Mouse (Mus musculus) heart, adult 2 months (tissue): ENCODE measurements around the gene Palm. TPM values are rescaled to one million over a fixed set of nuclear protein-coding genes. Genes with fewer than 3 reads are reported as not detected.

Experiments used
- DNase-seq, 2 experiments: peaks; one replicate each; pipeline ENCODE4 v3.0.0; 2021
- H3K27ac ChIP-seq: fragments of 200-600 bp; 2 replicates; pipeline ENCODE4 v1.8.1; 2022
- H3K27me3 ChIP-seq: fragments of 200-500 bp; 2 replicates; pipeline ENCODE4 v1.6.1; 2012; ENCODE audit warnings: mild to moderate bottlenecking, low read length, inconsistent platforms, mixed read lengths; ENCODE audit not compliant: control insufficient read depth, insufficient read depth
- H3K36me3 ChIP-seq: fragments of 200-500 bp; 2 replicates; pipeline ENCODE4 v1.6.1; 2012; ENCODE audit warnings: low read length, inconsistent platforms; ENCODE audit not compliant: control insufficient read depth, insufficient read depth
- H3K4me1 ChIP-seq: fragments of 200-500 bp; 2 replicates; pipeline ENCODE4 v1.6.1; 2011; ENCODE audit warnings: low read length; ENCODE audit not compliant: control insufficient read depth, insufficient read depth
- H3K4me3 ChIP-seq: fragments of 200-600 bp; 2 replicates; pipeline ENCODE4 v1.8.1; 2022
- H3K79me2 ChIP-seq: fragments of 200-500 bp; replicated peaks from 2 replicates; pipeline ENCODE4 v1.6.1; 2012; ENCODE audit warnings: mild to moderate bottlenecking, inconsistent platforms, low read length, moderate library complexity, mixed read lengths; ENCODE audit not compliant: control insufficient read depth, insufficient read depth
- H3K9ac ChIP-seq: fragments of 200-500 bp; 2 replicates; pipeline ENCODE4 v1.6.1; 2012; ENCODE audit warnings: low read depth, mild to moderate bottlenecking, control low read depth, inconsistent platforms, low read length, mixed read lengths
- CTCF ChIP-seq: fragments of 200-600 bp; IDR thresholded peaks from 2 replicates; pipeline ENCODE4 v1.8.1; 2022; ENCODE audit warnings: antibody characterized with exemption, mild to moderate bottlenecking, moderate library complexity
- EP300 ChIP-seq: fragments of 200-500 bp; IDR thresholded peaks from 2 replicates; pipeline ENCODE4 v1.6.1; 2011; ENCODE audit warnings: low read depth, low read length, control low read depth; ENCODE audit not compliant: insufficient read depth
- POLR2A ChIP-seq: fragments of 200-500 bp; IDR thresholded peaks from 2 replicates; pipeline ENCODE4 v1.6.1; 2011; ENCODE audit warnings: mild to moderate bottlenecking, low read depth, low read length, control low read depth; ENCODE audit not compliant: insufficient read depth
- WGBS: fragments of 180-500 bp; shearing (Covaris S2); methylation state at CpG from one replicate; pipeline ENCODE4 v1.1.7; 2018; 5-methylcytosine and 5-hydroxymethylcytosine counted together
- intact Hi-C: fragments of 180-260 bp; cut with DNase I; formaldehyde crosslinking; loops from one replicate; pipeline ENCODE4 v1.15.1; 2025
- polyA plus RNA-seq: library from polyadenylated mRNA; depleted of rRNA; stranded (reverse); fragments of >200 nt; gene quantifications from 2 replicates; pipeline ENCODE4 v1.2.3, GENCODE M21; 2012
- total RNA-seq, 2 experiments: library from RNA; stranded (reverse); gene quantifications; 2 replicates each; pipeline ENCODE4 v1.2.3; 2021

Gene Palm
- total and polyA plus RNA-seq, 3 experiments: 31.4 to 55.6 (median 51.4) TPM

- Histone ChIP-seq H3K9ac (no peak overlapping the region), H3K36me3 (no peaks in the 10 kb centered on the region), H3K27ac (no peak overlapping the region), H3K79me2 (no peaks in the 10 kb centered on the region), H3K4me3 (no peak overlapping the region), H3K4me1 (peaks cover 3% of the 10 kb centered on the region), H3K27me3 (no peaks in the 10 kb centered on the region)
- DNase-seq: peak; percentile 75 to 85
- intact Hi-C loops: loop anchor here (1.0 to 5.0 kb wide), 4 partner anchors 32 to 122 kb away; no protein-coding TSS in a partner anchor
- TF ChIP-seq EP300 (peak; percentile 90; the same call in 1 of the 2 replicates), CTCF (peak; percentile 90), POLR2A (no peak)
- 18% methylated on average over 9 of the region's 9 CpGs for WGBS
Measured at GRCm38 (mm10) chr10:79834769-79835398, 41.5 kb downstream of the Palm start.

GRCm38 (mm10) chr10:79836918-79837317 is 43.5 kb downstream of the Palm start:
- peaks cover 7% of the 10 kb centered on the region for H3K4me1 ChIP-seq
- intact Hi-C loops: no loop called here
- H3K9ac ChIP-seq: no peak overlapping the region
- no peak for DNase-seq
- 96% methylated on average over 3 of the region's 3 CpGs for WGBS
- no peak for TF ChIP-seq POLR2A
- peak; percentile 44 for TF ChIP-seq CTCF
- no peak overlapping the region for H3K27ac ChIP-seq
- H3K79me2 ChIP-seq: no peaks in the 10 kb centered on the region
- no peaks in the 10 kb centered on the region for H3K27me3 ChIP-seq
- H3K36me3 ChIP-seq: no peaks in the 10 kb centered on the region
- H3K4me3 ChIP-seq: no peak overlapping the region

- Histone ChIP-seq H3K9ac (no peak overlapping the region), H3K4me3 (no peak overlapping the region), H3K4me1 (peaks cover 7% of the 10 kb centered on the region), H3K36me3 (no peaks in the 10 kb centered on the region), H3K79me2 (no peaks in the 10 kb centered on the region), H3K27me3 (no peaks in the 10 kb centered on the region), H3K27ac (peak overlapping the region; percentile 34)
- intact Hi-C loops: no loop called here
- 24% methylated on average over 2 of the region's 2 CpGs for WGBS
- DNase-seq: peak in 1 of 2 experiments; percentile 23
- TF ChIP-seq CTCF (no peak), POLR2A (no peak), EP300 (no peak)
Measured at GRCm38 (mm10) chr10:79838151-79838550, 44.8 kb downstream of the Palm start.

- peak overlapping the region; percentile 93 for H3K27ac ChIP-seq
- no peak for TF ChIP-seq CTCF
- TF ChIP-seq EP300: no peak
- TF ChIP-seq POLR2A: no peak
- WGBS: 93% methylated on average over 3 of the region's 3 CpGs
- H3K79me2 ChIP-seq: no peaks in the 10 kb centered on the region
- peaks cover 7% of the 10 kb centered on the region for H3K4me1 ChIP-seq
- no peak overlapping the region; the same call in 1 of the 2 replicates for H3K4me3 ChIP-seq
- DNase-seq: no peak
- H3K27me3 ChIP-seq: no peaks in the 10 kb centered on the region
- intact Hi-C loops: loop anchor here (1.0 kb wide), 1 partner anchor 12 kb away; no protein-coding TSS in a partner anchor
- H3K9ac ChIP-seq: no peak overlapping the region
- H3K36me3 ChIP-seq: no peaks in the 10 kb centered on the region
Measured at GRCm38 (mm10) chr10:79840091-79840490, 46.7 kb downstream of the Palm start.

GRCm38 (mm10) chr10:79840644-79841551 is 47.5 kb downstream of the Palm start:
- Histone ChIP-seq H3K27ac (peak overlapping the region; percentile 93), H3K79me2 (no peaks in the 10 kb centered on the region), H3K4me3 (peak overlapping the region; percentile 60), H3K36me3 (no peaks in the 10 kb centered on the region), H3K4me1 (peaks cover 7% of the 10 kb centered on the region), H3K9ac (peak overlapping the region; percentile 62), H3K27me3 (no peaks in the 10 kb centered on the region)
- TF ChIP-seq POLR2A (peak; percentile 92), CTCF (peak; percentile 46), EP300 (0 out of 2 replicates have a peak, but pooled peaks have one; percentile 36)
- intact Hi-C loops: loop anchor here (1.0 kb wide), 1 partner anchor 11 kb away; no protein-coding TSS in a partner anchor
- peak; percentile 70 to 75 for DNase-seq
- under 1% methylated on average over 24 of the region's 24 CpGs for WGBS
